Mouse (Mus musculus): Measurements from ENCODE around the gene Prkag2. TPM values are rescaled to one million over a fixed set of nuclear protein-coding genes. Genes with fewer than 3 reads are reported as not detected.

The Prkag2 gene
- polyA plus RNA-seq, 1 experiment from 2014 or later, result 40.3 TPM

DNA sequence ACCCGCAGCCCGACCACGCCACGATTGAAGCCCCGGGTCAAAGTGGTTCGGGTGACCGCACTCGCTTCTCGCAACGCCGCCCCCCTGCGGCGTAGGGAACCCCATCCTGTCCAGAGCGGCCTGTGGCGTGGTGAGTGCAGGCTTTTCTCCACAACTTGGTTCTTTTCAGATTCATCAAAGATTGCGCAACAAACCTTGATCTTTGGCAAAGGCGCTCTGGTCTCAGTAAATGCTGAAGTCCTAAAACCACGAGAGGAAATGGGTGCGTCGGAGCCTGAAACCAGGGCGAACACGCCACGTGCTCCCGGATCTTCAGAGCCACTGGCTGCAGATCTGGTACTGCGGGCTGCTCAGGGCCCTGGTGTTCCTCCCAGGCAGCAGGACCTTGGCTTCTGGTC, 683 bp upstream of the Prkag2 start:
- H3K9me3 ChIP-seq (replicated peaks), result no peaks in the 10 kb centered on the region
- peaks cover 40% of the 10 kb centered on the region for H3K27me3 ChIP-seq
- H3K4me1 ChIP-seq, result peaks cover 28% of the 10 kb centered on the region
- H3K36me3 ChIP-seq, result no peaks in the 10 kb centered on the region
- peak overlapping the region; percentile 99 for H3K4me2 ChIP-seq
- WGBS, result under 1% methylated on average over 25 of the region's 25 CpGs
- H3K27ac ChIP-seq, result no peak overlapping the region
- peak overlapping the region; percentile 66 for H3K4me3 ChIP-seq (replicated peaks)
- H3K9ac ChIP-seq, result peak overlapping the region; percentile 61
- peak; percentile 55 for ATAC-seq (replicated peaks; ENCODE audit: low FRiP score)

DNA sequence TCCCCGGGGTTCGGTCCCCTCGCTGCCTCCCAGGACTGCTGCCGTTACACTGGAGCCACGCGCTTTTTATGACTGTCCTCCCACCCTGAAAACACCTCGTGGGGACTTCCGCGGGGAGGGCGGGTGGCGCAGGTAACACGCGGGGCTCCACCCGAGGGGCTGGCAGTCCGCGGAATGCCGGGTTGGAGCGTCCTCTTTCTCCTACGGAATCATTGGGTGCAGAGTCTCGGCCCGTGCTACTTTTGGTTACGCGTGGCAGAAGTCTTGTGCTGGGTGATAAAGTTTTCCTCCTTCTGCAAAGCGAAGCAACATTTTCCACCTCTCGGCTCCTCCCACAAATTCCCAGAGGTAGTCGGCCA, 306 bp downstream of the Prkag2 start:
- Histone ChIP-seq H3K9ac (peak overlapping the region; percentile 61), H3K36me3 (no peaks in the 10 kb centered on the region), H3K4me3 (replicated peaks) (peak overlapping the region; percentile 66), H3K27ac (0 out of 2 replicates have a peak overlapping the region, but pooled peaks have one; percentile 10), H3K27me3 (peaks cover 40% of the 10 kb centered on the region), H3K9me3 (replicated peaks) (no peaks in the 10 kb centered on the region), H3K4me2 (peak overlapping the region; percentile 99), H3K4me1 (peaks cover 28% of the 10 kb centered on the region)
- WGBS, result under 1% methylated on average over 26 of the region's 26 CpGs
- ATAC-seq (replicated peaks; ENCODE audit: low FRiP score), result peak; percentile 33

DNA sequence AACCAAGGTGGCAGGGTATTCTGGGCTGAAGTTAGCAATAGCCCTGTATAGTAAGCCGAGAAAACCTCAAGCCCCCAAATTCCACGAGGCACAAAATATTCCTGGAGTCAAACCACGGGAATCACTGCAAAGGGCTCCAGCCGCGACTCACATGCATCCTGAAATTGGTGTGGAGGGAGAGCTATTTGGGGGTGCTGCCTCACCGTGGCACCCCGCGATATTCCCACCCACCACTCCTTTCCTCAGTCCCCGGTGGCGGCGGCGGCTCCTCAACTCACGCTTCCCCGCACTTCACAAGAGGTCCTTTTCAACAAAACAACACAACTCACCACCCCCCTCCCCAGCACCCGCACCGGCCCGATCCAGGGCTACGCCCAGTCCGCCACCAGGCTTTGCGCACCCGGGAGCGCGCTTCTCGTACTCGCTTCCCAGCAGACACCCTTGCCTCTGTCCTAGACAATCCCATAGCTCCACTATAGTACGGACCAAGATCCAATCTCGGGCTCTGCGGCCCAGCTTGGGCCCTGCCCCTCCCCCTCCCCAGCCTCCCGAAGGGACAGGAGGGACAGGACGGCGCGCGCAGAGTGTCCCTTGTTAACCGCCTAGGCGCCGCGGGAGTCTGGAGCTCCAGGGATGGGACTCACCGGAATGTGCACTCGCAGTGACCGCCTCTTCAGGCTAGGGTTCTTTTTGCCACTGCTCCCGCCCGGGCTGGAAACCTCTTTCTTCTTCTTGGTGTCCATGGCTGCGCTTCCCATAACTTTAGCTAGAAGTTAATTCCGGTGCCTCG, 880 bp downstream of the Prkag2 start:
- WGBS, result 1% methylated on average over 45 of the region's 45 CpGs
- H3K27ac ChIP-seq, result 0 out of 2 replicates have a peak overlapping the region, but pooled peaks have one; percentile 10
- H3K9ac ChIP-seq, result peak overlapping the region; percentile 61
- no peaks in the 10 kb centered on the region for H3K36me3 ChIP-seq
- peak; percentile 69 for ATAC-seq (replicated peaks; ENCODE audit: low FRiP score)
- H3K27me3 ChIP-seq, result peaks cover 40% of the 10 kb centered on the region
- peak overlapping the region; percentile 66 for H3K4me3 ChIP-seq (replicated peaks)
- peak overlapping the region; percentile 99 for H3K4me2 ChIP-seq
- peaks cover 28% of the 10 kb centered on the region for H3K4me1 ChIP-seq
- H3K9me3 ChIP-seq (replicated peaks), result no peaks in the 10 kb centered on the region

DNA sequence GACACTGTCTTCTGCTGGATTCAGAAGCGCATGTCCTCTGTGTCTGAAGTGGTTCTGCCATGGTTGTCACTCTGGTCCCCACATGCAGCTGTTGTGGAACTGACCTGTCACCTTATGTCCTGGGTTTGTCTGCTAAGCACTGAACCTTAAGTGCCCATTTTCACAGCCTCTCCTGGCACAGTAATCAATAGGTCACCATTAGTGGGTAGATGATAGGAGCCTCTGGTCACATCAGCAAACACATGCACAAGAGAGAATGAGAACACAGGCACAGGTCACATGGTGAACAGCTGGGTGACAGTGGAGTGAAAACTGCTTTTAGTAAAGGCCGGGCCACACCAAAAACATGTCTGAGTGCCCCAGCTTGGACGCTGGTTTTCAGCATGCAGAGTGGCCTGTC, 2.6 kb downstream of the Prkag2 start:
- no peak for ATAC-seq (replicated peaks; ENCODE audit: low FRiP score)
- WGBS, result 77% methylated on average over 3 of the region's 3 CpGs
- Histone ChIP-seq H3K36me3 (no peaks in the 10 kb centered on the region), H3K27ac (no peak overlapping the region), H3K27me3 (peaks cover 40% of the 10 kb centered on the region), H3K4me1 (peaks cover 29% of the 10 kb centered on the region), H3K4me2 (no peak overlapping the region), H3K4me3 (replicated peaks) (no peak overlapping the region), H3K9me3 (replicated peaks) (no peaks in the 10 kb centered on the region), H3K9ac (no peak overlapping the region)

DNA sequence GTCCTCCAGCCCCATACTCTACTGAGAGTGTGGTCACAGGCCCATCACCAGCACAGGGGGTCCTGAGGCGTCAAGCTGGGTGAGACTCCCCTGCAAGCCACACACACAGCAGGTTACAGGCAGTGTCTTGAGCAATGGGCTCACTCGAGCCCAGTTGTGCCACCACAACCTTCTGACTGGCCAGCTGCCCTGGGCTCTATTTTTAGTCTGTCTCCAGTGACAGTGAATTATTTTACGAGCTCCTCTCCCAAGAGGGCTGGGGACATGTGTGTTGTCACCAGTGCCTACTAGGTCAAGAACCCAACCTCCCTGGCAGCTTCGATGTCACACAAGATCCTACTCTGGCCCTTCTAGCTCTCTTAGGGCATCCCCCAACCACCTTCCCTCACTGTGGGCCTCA, 4.0 kb downstream of the Prkag2 start:
- H3K27me3 ChIP-seq, result peaks cover 35% of the 10 kb centered on the region
- no peak overlapping the region for H3K9ac ChIP-seq
- no peaks in the 10 kb centered on the region for H3K9me3 ChIP-seq (replicated peaks)
- no peak overlapping the region for H3K4me3 ChIP-seq (replicated peaks)
- 52% methylated on average over 4 of the region's 4 CpGs for WGBS
- H3K4me2 ChIP-seq, result no peak overlapping the region
- H3K4me1 ChIP-seq, result peaks cover 35% of the 10 kb centered on the region
- H3K27ac ChIP-seq, result no peak overlapping the region
- ATAC-seq (replicated peaks; ENCODE audit: low FRiP score), result no peak
- H3K36me3 ChIP-seq, result no peaks in the 10 kb centered on the region

DNA sequence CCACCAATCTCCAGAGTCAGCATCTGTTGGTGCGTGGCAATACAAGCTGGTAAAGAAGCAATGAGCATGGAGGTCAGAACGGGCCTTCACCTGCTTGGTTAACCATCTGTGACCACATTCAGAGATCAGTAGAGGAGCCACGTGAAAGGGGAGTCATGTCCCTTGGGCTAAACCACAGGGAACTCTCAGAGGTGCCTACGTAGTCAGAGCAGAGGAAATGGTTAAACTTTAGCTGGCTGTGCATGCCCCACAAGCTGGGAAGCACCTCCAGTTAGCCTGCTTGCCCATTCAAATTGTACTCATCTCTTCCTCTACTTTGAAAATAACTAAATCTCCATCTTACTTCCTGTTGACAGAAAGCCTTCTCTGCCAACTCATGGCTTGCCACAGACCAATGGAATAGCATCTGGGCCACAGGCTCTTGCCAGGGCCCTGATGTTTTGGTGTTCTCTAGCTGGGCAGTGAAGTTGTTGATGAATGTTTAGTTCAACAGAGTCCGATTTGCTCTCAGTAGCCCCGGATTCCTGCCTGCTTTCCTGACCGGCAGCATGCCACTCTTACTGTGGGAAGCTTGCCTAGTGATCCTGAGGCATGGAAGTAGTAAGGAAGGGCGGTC, 7.7 kb downstream of the Prkag2 start:
- Histone ChIP-seq H3K27me3 (peaks cover 8% of the 10 kb centered on the region; the same call in 1 of the 2 replicates), H3K4me1 (peaks cover 8% of the 10 kb centered on the region; the same call in 1 of the 2 replicates), H3K4me3 (replicated peaks) (no peak overlapping the region), H3K9me3 (replicated peaks) (no peaks in the 10 kb centered on the region), H3K4me2 (no peak overlapping the region), H3K36me3 (no peaks in the 10 kb centered on the region), H3K9ac (no peak overlapping the region), H3K27ac (peak overlapping the region; percentile 37; the same call in 1 of the 2 replicates)
- peak; percentile 85 for ATAC-seq (replicated peaks; ENCODE audit: low FRiP score)
- 60% methylated on average over 8 of the region's 8 CpGs for WGBS

DNA sequence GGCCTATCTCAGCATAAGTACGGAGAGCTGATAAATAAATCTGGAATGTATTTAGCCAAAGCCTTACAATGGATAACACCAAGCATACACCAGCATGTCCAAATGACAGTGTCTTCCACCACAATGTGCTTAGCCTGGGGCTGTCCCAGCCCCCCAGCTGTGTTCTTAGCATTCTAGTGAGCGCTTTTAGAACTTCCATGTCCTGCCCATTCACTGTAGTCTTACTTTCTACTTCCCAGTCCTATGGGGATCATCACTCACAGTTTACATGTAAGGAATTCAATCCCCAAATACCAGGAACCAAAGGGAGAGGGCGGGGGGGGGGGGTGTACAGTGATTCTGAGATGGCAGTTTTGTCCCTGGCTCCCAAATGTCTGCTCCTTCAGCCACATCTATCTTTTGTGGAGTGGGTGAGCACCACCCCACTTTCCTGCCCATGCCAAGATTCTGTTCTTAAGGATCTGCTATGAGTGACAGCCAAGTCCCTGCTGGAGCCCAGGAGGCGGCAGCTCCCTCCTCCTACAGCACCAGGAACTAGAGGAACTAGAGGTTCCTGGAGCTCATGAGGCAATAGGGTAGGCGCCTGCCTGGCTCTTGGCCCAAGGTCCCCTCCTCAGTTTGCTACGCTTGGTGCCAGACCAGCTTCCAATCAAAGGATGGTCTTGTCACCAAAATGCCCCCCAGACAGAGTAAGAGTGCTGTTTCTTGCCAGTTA, 11.0 kb downstream of the Prkag2 start:
- no peak overlapping the region for H3K4me2 ChIP-seq
- no peak for ATAC-seq (replicated peaks; ENCODE audit: low FRiP score)
- 87% methylated on average over 6 of the region's 6 CpGs for WGBS
- no peak overlapping the region for H3K27ac ChIP-seq
- H3K9ac ChIP-seq, result no peak overlapping the region
- no peaks in the 10 kb centered on the region for H3K9me3 ChIP-seq (replicated peaks)
- no peaks in the 10 kb centered on the region for H3K27me3 ChIP-seq
- no peak overlapping the region for H3K4me3 ChIP-seq (replicated peaks)
- no peaks in the 10 kb centered on the region for H3K36me3 ChIP-seq
- H3K4me1 ChIP-seq, result peaks cover 12% of the 10 kb centered on the region; the same call in 1 of the 2 replicates

DNA sequence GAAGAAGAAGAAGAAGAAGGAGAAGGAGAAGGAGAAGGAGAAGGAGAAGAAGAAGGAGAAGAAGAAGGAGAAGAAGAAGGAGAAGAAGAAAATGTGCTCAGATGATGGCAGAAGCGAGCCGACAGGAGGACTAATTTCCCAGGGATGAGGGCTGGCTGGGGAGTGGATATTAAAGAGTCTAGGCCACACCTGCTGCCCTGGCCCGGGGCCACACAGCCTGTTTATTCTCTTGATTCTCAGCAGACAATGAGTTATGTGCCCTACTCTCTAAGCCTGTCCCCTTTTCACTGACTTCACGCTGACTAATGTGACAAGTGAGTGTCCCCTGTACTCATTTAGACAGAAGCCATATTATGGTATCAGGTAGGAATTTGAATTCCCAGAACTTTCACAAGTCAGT, 11.8 kb downstream of the Prkag2 start:
- 71% methylated on average over 4 of the region's 4 CpGs for WGBS
- H3K9me3 ChIP-seq (replicated peaks), result no peaks in the 10 kb centered on the region

DNA sequence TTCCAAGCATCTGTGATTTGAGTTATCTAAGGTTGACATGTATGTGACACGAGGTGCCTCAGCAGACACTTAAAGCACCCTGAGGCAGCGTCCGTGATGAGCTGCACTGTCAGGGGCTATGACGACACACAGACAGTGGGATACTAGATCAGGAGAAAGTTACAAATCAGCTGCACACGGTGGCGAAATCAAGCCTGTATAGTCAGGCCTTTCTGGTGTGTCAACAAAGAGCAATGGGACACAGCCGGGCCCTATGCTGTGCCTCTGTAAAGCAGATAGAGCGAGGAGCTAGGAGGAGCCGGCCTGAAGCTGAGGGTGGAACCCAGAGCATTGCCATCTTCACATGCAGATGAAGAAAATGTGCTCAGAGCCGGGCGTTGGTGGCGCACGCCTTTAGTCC, 12.3 kb downstream of the Prkag2 start:
- no peaks in the 10 kb centered on the region for H3K36me3 ChIP-seq
- 85% methylated on average over 13 of the region's 13 CpGs for WGBS
- no peak overlapping the region for H3K27ac ChIP-seq
- H3K9me3 ChIP-seq (replicated peaks), result no peaks in the 10 kb centered on the region
- no peak for ATAC-seq (replicated peaks; ENCODE audit: low FRiP score)
- no peaks in the 10 kb centered on the region for H3K27me3 ChIP-seq
- H3K4me3 ChIP-seq (replicated peaks), result no peak overlapping the region
- peaks cover 15% of the 10 kb centered on the region; the same call in 1 of the 2 replicates for H3K4me1 ChIP-seq
- H3K9ac ChIP-seq, result no peak overlapping the region
- H3K4me2 ChIP-seq, result no peak overlapping the region

More for the DNA sequence above, 11.8 kb downstream of the Prkag2 start:
- H3K9ac ChIP-seq, result no peak overlapping the region
- no peaks in the 10 kb centered on the region for H3K36me3 ChIP-seq
- no peaks in the 10 kb centered on the region for H3K27me3 ChIP-seq
- no peak overlapping the region for H3K4me3 ChIP-seq (replicated peaks)
- no peak for ATAC-seq (replicated peaks; ENCODE audit: low FRiP score)
- peaks cover 15% of the 10 kb centered on the region; the same call in 1 of the 2 replicates for H3K4me1 ChIP-seq
- no peak overlapping the region for H3K27ac ChIP-seq
- H3K4me2 ChIP-seq, result no peak overlapping the region

DNA sequence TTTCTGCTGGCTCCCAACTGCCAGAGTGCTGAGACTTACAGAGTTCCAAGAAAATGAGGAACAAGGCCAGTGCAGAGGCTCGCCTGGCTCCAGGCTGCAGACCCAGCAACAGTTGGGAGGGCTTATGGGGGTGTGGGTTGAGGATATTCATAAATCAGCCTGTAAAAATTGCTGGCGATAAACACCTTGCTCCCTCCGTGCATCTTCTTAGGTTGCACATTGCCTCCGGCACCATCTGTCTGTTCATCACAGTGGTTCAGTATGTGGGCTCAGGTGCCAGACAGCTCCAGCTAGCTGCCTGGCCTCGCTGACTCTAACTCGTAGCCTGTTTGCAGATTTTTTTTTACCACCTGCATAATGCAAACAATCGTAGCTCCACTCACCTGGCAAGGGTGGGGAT, 13.4 kb downstream of the Prkag2 start:
- Histone ChIP-seq H3K4me3 (replicated peaks) (no peak overlapping the region), H3K36me3 (no peaks in the 10 kb centered on the region), H3K4me1 (peaks cover 8% of the 10 kb centered on the region), H3K9me3 (replicated peaks) (no peaks in the 10 kb centered on the region), H3K27me3 (no peaks in the 10 kb centered on the region), H3K27ac (no peak overlapping the region), H3K9ac (no peak overlapping the region), H3K4me2 (no peak overlapping the region)
- WGBS, result 74% methylated on average over 7 of the region's 7 CpGs
- no peak for ATAC-seq (replicated peaks; ENCODE audit: low FRiP score)

DNA sequence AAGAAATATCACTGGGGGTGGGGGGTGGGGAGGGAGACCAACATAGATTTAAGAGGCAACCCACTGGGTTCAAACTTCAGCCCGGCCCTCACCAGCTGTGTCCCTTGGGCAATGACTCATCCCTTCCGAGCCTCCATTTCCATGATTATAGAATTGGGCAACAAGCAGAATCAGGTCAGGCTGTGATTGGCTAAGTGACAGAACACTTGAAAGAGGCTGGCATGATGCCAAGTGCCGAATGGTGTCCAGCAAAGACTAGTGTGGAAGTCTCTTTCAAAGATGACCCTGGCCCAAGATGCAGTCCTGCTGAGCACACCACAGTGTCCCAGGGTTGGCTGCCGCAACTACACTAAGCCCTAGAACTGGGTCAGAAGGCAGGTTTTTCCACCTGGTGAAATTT, 14.2 kb downstream of the Prkag2 start:
- Histone ChIP-seq H3K4me3 (replicated peaks) (no peak overlapping the region), H3K4me2 (no peak overlapping the region), H3K27ac (no peak overlapping the region), H3K36me3 (no peaks in the 10 kb centered on the region), H3K9me3 (replicated peaks) (no peaks in the 10 kb centered on the region), H3K4me1 (peaks cover 16% of the 10 kb centered on the region), H3K9ac (no peak overlapping the region), H3K27me3 (no peaks in the 10 kb centered on the region)
- 57% methylated on average over 4 of the region's 4 CpGs for WGBS
- ATAC-seq (replicated peaks; ENCODE audit: low FRiP score), result no peak

DNA sequence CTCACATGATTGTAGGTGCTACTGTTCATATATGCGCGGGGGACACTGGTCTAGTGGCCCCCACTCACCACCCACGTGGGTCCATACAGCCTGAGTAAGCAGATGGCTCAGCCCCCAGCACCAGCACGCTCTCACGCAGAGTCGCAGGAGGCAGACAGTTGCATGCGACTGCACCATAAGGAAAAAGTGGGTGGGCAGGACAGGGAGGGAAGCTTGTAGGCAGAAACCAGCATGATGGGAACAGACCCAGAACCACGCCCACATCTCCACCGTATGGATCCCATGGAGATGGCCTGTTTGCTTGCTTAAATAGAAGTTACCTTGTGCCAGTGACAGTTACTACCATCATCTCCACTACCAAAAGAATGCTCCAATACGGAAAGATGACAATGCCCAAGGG, 15.3 kb downstream of the Prkag2 start:
- H3K9ac ChIP-seq, result no peak overlapping the region
- H3K9me3 ChIP-seq (replicated peaks), result no peaks in the 10 kb centered on the region
- 86% methylated on average over 10 of the region's 10 CpGs for WGBS
- no peaks in the 10 kb centered on the region for H3K27me3 ChIP-seq
- peaks cover 22% of the 10 kb centered on the region for H3K4me1 ChIP-seq
- H3K4me2 ChIP-seq, result no peak overlapping the region
- ATAC-seq (replicated peaks; ENCODE audit: low FRiP score), result no peak
- no peak overlapping the region for H3K4me3 ChIP-seq (replicated peaks)
- H3K36me3 ChIP-seq, result no peaks in the 10 kb centered on the region
- no peak overlapping the region for H3K27ac ChIP-seq
